Mouse (Mus musculus) bone marrow, adult 2 months (tissue): ENCODE results near the gene Ms4a6c.

Source experiments
- CTCF ChIP-seq: fragments of 200-500 bp; IDR thresholded peaks from 2 replicates; pipeline ENCODE4 v1.5.1; 2011; ENCODE audit warnings: low read length, control low read depth; ENCODE audit not compliant: control insufficient read depth, insufficient read depth
- POLR2A ChIP-seq: fragments of 200-500 bp; IDR thresholded peaks from 2 replicates; pipeline ENCODE4 v1.6.1; 2011; ENCODE audit warnings: low read depth, mild to moderate bottlenecking, control low read depth, low read length, borderline replicate concordance; ENCODE audit not compliant: control insufficient read depth

GRCm38 (mm10) chr19:11466471-11466870 lies 2.7 kb upstream of the Ms4a6c start:
- TF ChIP-seq CTCF: no peak
- TF ChIP-seq POLR2A: no peak
